In genomic region chr17:46552841-46553423, GRCm38 (mm10) we compare ENCODE assay signal across 8 mouse cellular contexts. TPM values are rescaled to one million over a fixed set of nuclear protein-coding genes. Genes with fewer than 3 reads are reported as not detected.
A peak's percentile ranks its signal among the peaks of the same experiment; 100 is the strongest.
DNase-seq lines count a peak whose midpoint lies in the region; ATAC-seq lines count a peak whose summit lies in the region.

No protein-coding gene starts in this region.

- H3K27ac ChIP-seq in brown adipose tissue, adult 24 weeks (replicated peaks; ENCODE audit: low read depth, low read length), result peak overlapping the region; percentile 89
- H3K27ac ChIP-seq in heart, embryonic 11.5 days (ENCODE audit: low read depth, low read length), result peak overlapping the region; percentile 98
- peak overlapping the region; percentile 97 for H3K27ac ChIP-seq in kidney, embryonic 15.5 days
- H3K27ac ChIP-seq in limb, embryonic 15.5 days, result peak overlapping the region; percentile 86

- H3K4me1 ChIP-seq in brown adipose tissue, adult 24 weeks (ENCODE audit: control insufficient read depth, insufficient read depth, insufficient read length, low read length), result peaks cover 4% of the 10 kb centered on the region
- peaks cover 37% of the 10 kb centered on the region for H3K4me1 ChIP-seq in heart, embryonic 11.5 days (ENCODE audit: control insufficient read depth, insufficient read depth, low read length)
- H3K4me1 ChIP-seq in kidney, embryonic 15.5 days, result peaks cover 52% of the 10 kb centered on the region
- H3K4me1 ChIP-seq in limb, embryonic 15.5 days, result peaks cover 44% of the 10 kb centered on the region

- peaks cover 31% of the 10 kb centered on the region for H3K36me3 ChIP-seq in heart, embryonic 11.5 days (ENCODE audit: control insufficient read depth, insufficient read depth, low read length)
- H3K36me3 ChIP-seq in kidney, embryonic 15.5 days, result peaks cover 46% of the 10 kb centered on the region
- peaks cover 38% of the 10 kb centered on the region for H3K36me3 ChIP-seq in limb, embryonic 15.5 days
- H3K36me3 ChIP-seq in splenic B cell, adult 2 months (ENCODE audit: control insufficient read depth, insufficient read depth, low read length, poor library complexity, severe bottlenecking), result no peaks in the 10 kb centered on the region; the same call in 1 of the 2 replicates

- no peaks in the 10 kb centered on the region for H3K27me3 ChIP-seq in heart, embryonic 11.5 days (ENCODE audit: control insufficient read depth, insufficient read depth, low read length)
- no peaks in the 10 kb centered on the region for H3K27me3 ChIP-seq in kidney, embryonic 15.5 days
- no peaks in the 10 kb centered on the region for H3K27me3 ChIP-seq in limb, embryonic 15.5 days
- no peaks in the 10 kb centered on the region for H3K27me3 ChIP-seq in splenic B cell, adult 2 months (ENCODE audit: control insufficient read depth, insufficient read depth, low read length, poor library complexity, severe bottlenecking)

- H3K9me3 ChIP-seq in heart, embryonic 11.5 days (replicated peaks; ENCODE audit: control insufficient read depth, low read length), result no peaks in the 10 kb centered on the region
- no peaks in the 10 kb centered on the region for H3K9me3 ChIP-seq in kidney, embryonic 15.5 days (replicated peaks)
- H3K9me3 ChIP-seq in limb, embryonic 15.5 days, result no peaks in the 10 kb centered on the region

- H3K9ac ChIP-seq in heart, embryonic 11.5 days (ENCODE audit: low read depth, low read length), result peak overlapping the region; percentile 100
- H3K9ac ChIP-seq in kidney, embryonic 15.5 days, result peak overlapping the region; percentile 8; the same call in 1 of the 2 replicates
- 0 out of 2 replicates have a peak overlapping the region, but pooled peaks have one; percentile 8 for H3K9ac ChIP-seq in limb, embryonic 15.5 days

- 2% methylated on average over 24 of the region's 24 CpGs for WGBS in heart, embryonic 11.5 days (ENCODE audit: insufficient replicate concordance)
- 2% methylated on average over 24 of the region's 24 CpGs for WGBS in kidney, embryonic 15.5 days
- WGBS in limb, embryonic 15.5 days, result under 1% methylated on average over 24 of the region's 24 CpGs

- ATAC-seq in erythroid progenitor cell, adult 5-6 weeks (replicated peaks; ENCODE audit: low FRiP score, poor library complexity, severe bottlenecking), result peak; percentile 50
- ATAC-seq in heart, embryonic 11.5 days (replicated peaks; ENCODE audit: insufficient number of reproducible peaks, low FRiP score, low TSS enrichment), result peak; percentile 58
- peak; percentile 69 for ATAC-seq in kidney, embryonic 15.5 days (replicated peaks; ENCODE audit: low FRiP score)
- ATAC-seq in limb, embryonic 15.5 days (ENCODE audit: insufficient number of reproducible peaks, low FRiP score, low TSS enrichment, low read depth), result peak; percentile 84
- peak; percentile 42 for ATAC-seq in monocyte, adult 5-6 weeks (replicated peaks; ENCODE audit: insufficient number of reproducible peaks, low FRiP score, low TSS enrichment, poor library complexity, severe bottlenecking)

- DNase-seq in B cell, adult 2 months, result peak; percentile 31 to 33
- DNase-seq in splenic B cell, adult 2 months (ENCODE audit: low read depth, low spot score), result peak; percentile 51

- peak overlapping the region; percentile 82 for H3K4me2 ChIP-seq in heart, embryonic 11.5 days
- H3K4me2 ChIP-seq in kidney, embryonic 15.5 days, result peak overlapping the region; percentile 81
- H3K4me2 ChIP-seq in limb, embryonic 15.5 days, result peak overlapping the region; percentile 87

- H3K4me3 ChIP-seq in brown adipose tissue, adult 24 weeks (ENCODE audit: insufficient read depth, low read depth, low read length), result peak overlapping the region; percentile 93
- H3K4me3 ChIP-seq in heart, embryonic 11.5 days (ENCODE audit: low read depth, low read length), result peak overlapping the region; percentile 92
- H3K4me3 ChIP-seq in kidney, embryonic 15.5 days (replicated peaks), result peak overlapping the region; percentile 66
- H3K4me3 ChIP-seq in limb, embryonic 15.5 days, result peak overlapping the region; percentile 98

RNA-seq across cellular contexts. Expression of gene Srf, which starts 3.0 kb away (rescaled TPM):
- 17.6 and 19.1 TPM in 2 replicates for polyA plus RNA-seq in brown adipose tissue, adult 24 weeks (2012; ENCODE audit: insufficient read depth, insufficient read length, missing spikeins)
- 12.2 and 23.8 TPM in 2 replicates for total RNA-seq in erythroid progenitor cell, adult 5-6 weeks (2015; ENCODE audit: low replicate concordance)
- total RNA-seq in erythroid progenitor cell, adult 5-6 weeks (2017; ENCODE audit: low replicate concordance), result 7.2 and 9.9 TPM in 2 replicates
- polyA plus RNA-seq in heart, embryonic 11.5 days (2014; fragmentation: Nextera tagmentation; extraction: Ambion mirVana), result 14.6 and 15.0 TPM in 2 replicates
- 9.1 and 9.5 TPM in 2 replicates for polyA plus RNA-seq in kidney, embryonic 15.5 days (2015; fragmentation: Nextera tagmentation; extraction: Ambion mirVana)
- 6.4 and 7.1 TPM in 2 replicates for polyA plus RNA-seq in limb, embryonic 15.5 days (2015; fragmentation: Nextera tagmentation; extraction: Ambion mirVana)
- 24.8 to 46.0 TPM (median 36.6 TPM) in 3 replicates for total RNA-seq in monocyte, adult 5-6 weeks (2017)

RNA-seq across cellular contexts. Expression of gene Cul9, which starts 6.7 kb away (rescaled TPM):
- 11.6 and 14.5 TPM in 2 replicates for polyA plus RNA-seq in brown adipose tissue, adult 24 weeks (2012; ENCODE audit: insufficient read depth, insufficient read length, missing spikeins)
- total RNA-seq in erythroid progenitor cell, adult 5-6 weeks (2015; ENCODE audit: low replicate concordance), result 0.42 and 5.8 TPM in 2 replicates
- 0.26 TPM in 1 of 2 replicates, not detected in the other for total RNA-seq in erythroid progenitor cell, adult 5-6 weeks (2017; ENCODE audit: low replicate concordance)
- 2.5 and 4.4 TPM in 2 replicates for polyA plus RNA-seq in heart, embryonic 11.5 days (2014; fragmentation: Nextera tagmentation; extraction: Ambion mirVana)
- 5.3 and 5.8 TPM in 2 replicates for polyA plus RNA-seq in kidney, embryonic 15.5 days (2015; fragmentation: Nextera tagmentation; extraction: Ambion mirVana)
- 5.2 and 7.5 TPM in 2 replicates for polyA plus RNA-seq in limb, embryonic 15.5 days (2015; fragmentation: Nextera tagmentation; extraction: Ambion mirVana)
- 4.4 to 7.6 TPM (median 4.9 TPM) in 3 replicates for total RNA-seq in monocyte, adult 5-6 weeks (2017)

RNA-seq across cellular contexts. Expression of gene Dnph1, which starts 56.4 kb away (rescaled TPM):
- polyA plus RNA-seq in brown adipose tissue, adult 24 weeks (2012; ENCODE audit: insufficient read depth, insufficient read length, missing spikeins), result 0.87 TPM in 1 of 2 replicates, not detected in the other
- total RNA-seq in erythroid progenitor cell, adult 5-6 weeks (2015; ENCODE audit: low replicate concordance), result 3.8 and 5.0 TPM in 2 replicates
- total RNA-seq in erythroid progenitor cell, adult 5-6 weeks (2017; ENCODE audit: low replicate concordance), result 0.64 and 1.9 TPM in 2 replicates
- 27.9 and 28.4 TPM in 2 replicates for polyA plus RNA-seq in heart, embryonic 11.5 days (2014; fragmentation: Nextera tagmentation; extraction: Ambion mirVana)
- 58.0 and 58.5 TPM in 2 replicates for polyA plus RNA-seq in kidney, embryonic 15.5 days (2015; fragmentation: Nextera tagmentation; extraction: Ambion mirVana)
- polyA plus RNA-seq in limb, embryonic 15.5 days (2015; fragmentation: Nextera tagmentation; extraction: Ambion mirVana), result 29.3 and 33.8 TPM in 2 replicates
- not detected in 3 replicates for total RNA-seq in monocyte, adult 5-6 weeks (2017)

Comparison
In these comparisons a context has a peak if more than half of its experiments do, and no peak if none do; other contexts are left out.
1. Peak in every context shown above with its lines: DNase-seq, ATAC-seq, H3K4me3 ChIP-seq and H3K27ac ChIP-seq.
2. H3K9ac ChIP-seq: peak in every context shown above with its lines; median percentile 100 in heart, embryonic 11.5 days; 8 in kidney, embryonic 15.5 days; 8 in limb, embryonic 15.5 days.
3. RNA of gene Dnph1, which starts 56.4 kb away (polyA plus RNA-seq): 58.0 to 58.5 TPM in kidney, embryonic 15.5 days, 29.3 to 33.8 TPM in limb, embryonic 15.5 days and 27.9 to 28.4 TPM in heart, embryonic 11.5 days; 0.87 TPM in brown adipose tissue, adult 24 weeks; every median in the first group is over 10 times any median in the second.